Mouse (Mus musculus) heart, adult 2 months (tissue): ENCODE data around the gene Golph3. TPM values are rescaled to one million over a fixed set of nuclear protein-coding genes. Genes with fewer than 3 reads are reported as not detected.

ENCODE experiments used
- DNase-seq, 2 experiments: peaks; one replicate each; pipeline ENCODE4 v3.0.0; 2021
- H3K27ac ChIP-seq: fragments of 200-600 bp; 2 replicates; pipeline ENCODE4 v1.8.1; 2022
- H3K27me3 ChIP-seq: fragments of 200-500 bp; 2 replicates; pipeline ENCODE4 v1.6.1; 2012; ENCODE audit warnings: mild to moderate bottlenecking, low read length, inconsistent platforms, mixed read lengths; ENCODE audit not compliant: control insufficient read depth, insufficient read depth
- H3K36me3 ChIP-seq: fragments of 200-500 bp; 2 replicates; pipeline ENCODE4 v1.6.1; 2012; ENCODE audit warnings: low read length, inconsistent platforms; ENCODE audit not compliant: control insufficient read depth, insufficient read depth
- H3K4me1 ChIP-seq: fragments of 200-500 bp; 2 replicates; pipeline ENCODE4 v1.6.1; 2011; ENCODE audit warnings: low read length; ENCODE audit not compliant: control insufficient read depth, insufficient read depth
- H3K4me3 ChIP-seq: fragments of 200-600 bp; 2 replicates; pipeline ENCODE4 v1.8.1; 2022
- H3K79me2 ChIP-seq: fragments of 200-500 bp; replicated peaks from 2 replicates; pipeline ENCODE4 v1.6.1; 2012; ENCODE audit warnings: mild to moderate bottlenecking, inconsistent platforms, low read length, moderate library complexity, mixed read lengths; ENCODE audit not compliant: control insufficient read depth, insufficient read depth
- H3K9ac ChIP-seq: fragments of 200-500 bp; 2 replicates; pipeline ENCODE4 v1.6.1; 2012; ENCODE audit warnings: low read depth, mild to moderate bottlenecking, control low read depth, inconsistent platforms, low read length, mixed read lengths
- CTCF ChIP-seq: fragments of 200-600 bp; IDR thresholded peaks from 2 replicates; pipeline ENCODE4 v1.8.1; 2022; ENCODE audit warnings: antibody characterized with exemption, mild to moderate bottlenecking, moderate library complexity
- EP300 ChIP-seq: fragments of 200-500 bp; IDR thresholded peaks from 2 replicates; pipeline ENCODE4 v1.6.1; 2011; ENCODE audit warnings: low read depth, low read length, control low read depth; ENCODE audit not compliant: insufficient read depth
- POLR2A ChIP-seq: fragments of 200-500 bp; IDR thresholded peaks from 2 replicates; pipeline ENCODE4 v1.6.1; 2011; ENCODE audit warnings: mild to moderate bottlenecking, low read depth, low read length, control low read depth; ENCODE audit not compliant: insufficient read depth
- WGBS: fragments of 180-500 bp; shearing (Covaris S2); methylation state at CpG from one replicate; pipeline ENCODE4 v1.1.7; 2018; 5-methylcytosine and 5-hydroxymethylcytosine counted together
- intact Hi-C: fragments of 180-260 bp; cut with DNase I; formaldehyde crosslinking; loops from one replicate; pipeline ENCODE4 v1.15.1; 2025
- polyA plus RNA-seq: library from polyadenylated mRNA; depleted of rRNA; stranded (reverse); fragments of >200 nt; gene quantifications from 2 replicates; pipeline ENCODE4 v1.2.3, GENCODE M21; 2012
- total RNA-seq, 2 experiments: library from RNA; stranded (reverse); gene quantifications; 2 replicates each; pipeline ENCODE4 v1.2.3; 2021

Gene Golph3
- total and polyA plus RNA-seq, 3 experiments: 48.5 to 88.3 (median 84.4) TPM

DNA sequence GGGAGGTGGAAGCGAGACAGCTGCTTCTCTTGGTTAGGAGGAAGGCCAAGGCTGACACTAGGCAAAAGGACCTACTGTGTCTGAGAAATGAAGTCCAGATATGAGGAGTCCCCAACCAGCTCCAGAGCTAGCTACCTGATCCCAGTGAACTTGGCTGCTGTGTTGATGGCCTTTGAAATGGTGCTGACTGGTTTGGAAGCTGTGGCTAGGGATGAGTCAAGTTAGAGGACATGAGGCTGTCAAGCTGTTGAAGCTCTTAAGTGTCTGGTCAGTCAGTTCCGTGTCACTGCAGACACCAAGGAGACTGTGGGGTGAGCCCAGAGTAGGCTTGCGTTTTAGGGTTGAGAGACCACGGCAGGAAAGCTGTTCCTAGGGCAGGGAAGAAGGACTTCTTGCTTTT lies 13.1 kb downstream of the Golph3 start:
- no peak overlapping the region for H3K9ac ChIP-seq
- peaks cover 21% of the 10 kb centered on the region for H3K4me1 ChIP-seq
- TF ChIP-seq POLR2A (no peak), EP300 (no peak), CTCF (no peak)
- no peaks in the 10 kb centered on the region for H3K27me3 ChIP-seq
- 69% methylated on average over 4 of the region's 4 CpGs for WGBS
- intact Hi-C loops: no loop called here
- no peak for DNase-seq
- H3K36me3 ChIP-seq: peaks cover 16% of the 10 kb centered on the region
- H3K79me2 ChIP-seq: peaks cover 7% of the 10 kb centered on the region
- H3K27ac ChIP-seq: no peak overlapping the region
- no peak overlapping the region for H3K4me3 ChIP-seq

DNA sequence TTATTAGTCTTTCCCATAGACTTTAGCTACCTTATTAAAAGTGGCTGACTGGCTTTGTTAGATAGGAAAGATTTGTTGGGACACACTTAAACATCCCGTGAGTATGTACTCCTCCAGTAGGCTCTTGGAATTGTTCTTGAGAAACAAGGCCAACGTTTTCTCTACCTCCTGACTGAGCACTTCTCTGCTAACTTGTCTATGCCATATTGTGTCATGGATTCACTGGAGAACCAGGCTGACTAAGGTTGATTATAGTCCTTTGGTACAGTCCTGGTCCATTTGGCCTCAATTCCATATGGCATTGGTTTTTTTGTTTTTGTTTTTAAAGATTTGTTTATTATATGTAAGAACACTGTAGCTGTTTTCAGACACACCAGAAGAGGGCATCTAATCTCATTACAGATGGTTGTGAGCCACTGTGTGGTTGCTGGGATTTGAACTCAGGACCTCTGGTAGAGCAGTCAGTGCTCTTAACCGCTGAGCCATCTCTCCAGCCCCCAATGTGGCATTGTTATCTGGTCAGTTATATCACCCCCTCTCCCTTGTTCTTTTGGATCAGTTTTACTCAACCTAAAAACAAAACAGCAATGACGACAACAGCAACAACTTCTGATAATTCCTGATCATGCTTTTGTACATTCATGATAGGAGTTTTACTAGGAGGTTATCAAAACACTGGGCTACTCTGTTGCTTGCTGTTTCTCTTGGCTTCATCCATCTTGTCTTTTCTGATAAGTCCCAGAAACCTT lies 16.0 kb downstream of the Golph3 start:
- TF ChIP-seq EP300 (no peak), POLR2A (no peak), CTCF (no peak)
- peaks cover 16% of the 10 kb centered on the region for H3K4me1 ChIP-seq
- no peak overlapping the region for H3K9ac ChIP-seq
- no peak overlapping the region for H3K4me3 ChIP-seq
- H3K79me2 ChIP-seq: peaks cover 2% of the 10 kb centered on the region
- H3K27me3 ChIP-seq: no peaks in the 10 kb centered on the region
- intact Hi-C loops: no loop called here
- H3K27ac ChIP-seq: no peak overlapping the region
- peaks cover 13% of the 10 kb centered on the region for H3K36me3 ChIP-seq
- no peak for DNase-seq
- WGBS: 44% methylated on average over 4 of the region's 4 CpGs

DNA sequence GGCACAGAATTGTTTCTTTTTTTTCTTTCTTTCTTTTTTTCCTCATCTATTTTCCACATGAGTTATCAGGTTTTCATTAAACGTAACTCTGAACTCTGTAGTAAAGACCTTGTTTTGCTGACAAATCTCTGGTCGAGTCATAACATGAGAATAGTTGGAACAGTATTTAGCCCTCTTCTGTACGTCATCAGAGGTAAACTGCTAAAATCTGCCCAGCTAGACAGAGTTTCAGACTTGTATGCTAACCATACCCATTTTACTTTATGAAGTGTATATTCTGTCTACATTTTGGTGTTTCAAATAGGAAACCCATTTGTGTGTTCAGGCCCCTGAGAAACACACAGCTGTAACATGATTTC lies 16.5 kb downstream of the Golph3 start:
- no peak overlapping the region for H3K4me3 ChIP-seq
- intact Hi-C loops: no loop called here
- DNase-seq: no peak
- H3K27ac ChIP-seq: no peak overlapping the region
- no peak overlapping the region for H3K9ac ChIP-seq
- 49% methylated on average over 3 of the region's 3 CpGs for whole genome bisulfite sequencing
- no peaks in the 10 kb centered on the region for H3K27me3 ChIP-seq
- peaks cover 9% of the 10 kb centered on the region for H3K36me3 ChIP-seq
- peaks cover 16% of the 10 kb centered on the region for H3K4me1 ChIP-seq
- peaks cover 2% of the 10 kb centered on the region for H3K79me2 ChIP-seq
- TF ChIP-seq EP300 (no peak), POLR2A (no peak), CTCF (no peak)

DNA sequence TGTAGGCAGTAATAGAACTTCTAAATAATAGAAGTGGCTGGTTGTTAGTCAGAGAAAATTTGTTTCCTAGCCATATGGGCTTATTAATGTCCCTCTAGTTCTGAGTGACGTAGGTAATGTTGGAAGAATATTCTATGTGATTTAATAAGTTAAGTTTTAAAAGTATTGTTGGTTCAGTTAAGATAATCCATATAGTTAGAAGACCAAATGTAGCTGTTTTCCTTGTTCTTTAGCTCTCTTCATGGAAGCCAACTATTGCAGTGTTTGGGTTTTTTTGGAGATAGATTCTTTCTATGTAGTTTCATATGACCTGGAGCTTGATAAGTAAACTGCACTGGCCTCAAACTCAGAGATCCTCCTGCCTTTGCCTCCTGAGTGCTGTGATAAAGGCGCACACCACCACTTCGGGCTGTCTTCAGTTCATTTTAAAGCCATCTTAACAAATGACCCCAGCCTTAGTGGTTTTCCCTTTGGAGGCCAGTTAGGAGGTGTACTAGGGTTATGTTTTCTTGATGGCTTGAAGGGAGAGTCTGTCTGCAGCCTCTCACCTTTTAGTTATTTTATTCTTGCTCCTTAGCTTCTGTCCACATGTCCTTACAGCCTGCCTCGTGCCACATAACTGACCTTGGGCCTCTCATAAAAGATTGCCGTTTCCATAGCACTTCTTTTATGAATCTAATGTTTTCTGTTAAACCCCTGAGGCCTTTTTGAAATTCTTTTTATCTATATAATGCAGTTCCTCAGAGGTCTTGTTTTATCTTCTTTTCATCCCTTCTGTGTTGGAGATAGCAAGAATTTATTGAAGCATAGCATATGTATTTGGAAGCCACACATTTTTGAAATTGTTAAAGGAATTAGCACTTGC lies 19.5 kb downstream of the Golph3 start:
- peaks cover 2% of the 10 kb centered on the region for H3K79me2 ChIP-seq
- 65% methylated on average over 5 of the region's 5 CpGs for WGBS
- no peak for DNase-seq
- H3K36me3 ChIP-seq: peaks cover 13% of the 10 kb centered on the region
- TF ChIP-seq CTCF (no peak), EP300 (no peak), POLR2A (no peak)
- H3K4me3 ChIP-seq: no peak overlapping the region
- intact Hi-C loops: no loop called here
- peaks cover 5% of the 10 kb centered on the region for H3K4me1 ChIP-seq
- H3K9ac ChIP-seq: no peak overlapping the region
- no peaks in the 10 kb centered on the region for H3K27me3 ChIP-seq
- H3K27ac ChIP-seq: no peak overlapping the region

DNA sequence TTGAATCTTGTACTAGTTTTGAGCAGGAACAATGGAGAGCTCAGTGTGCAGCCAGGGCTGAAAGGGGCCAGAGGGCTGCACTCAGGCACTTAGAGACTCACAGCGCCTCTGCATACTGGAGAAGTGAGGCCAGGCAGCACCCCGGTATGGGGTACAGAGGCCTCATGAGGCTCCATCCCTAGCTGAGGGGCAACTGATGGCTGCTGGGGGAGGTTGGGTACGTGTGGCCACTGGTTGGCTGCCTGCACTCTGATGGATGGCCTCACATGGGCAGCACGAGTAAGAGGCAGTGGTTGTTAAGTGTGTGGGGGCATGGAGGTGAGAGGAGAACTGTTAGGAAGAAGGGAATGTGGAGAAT lies 20.1 kb downstream of the Golph3 start:
- no peak for TF ChIP-seq POLR2A
- intact Hi-C loops: no loop called here

DNA sequence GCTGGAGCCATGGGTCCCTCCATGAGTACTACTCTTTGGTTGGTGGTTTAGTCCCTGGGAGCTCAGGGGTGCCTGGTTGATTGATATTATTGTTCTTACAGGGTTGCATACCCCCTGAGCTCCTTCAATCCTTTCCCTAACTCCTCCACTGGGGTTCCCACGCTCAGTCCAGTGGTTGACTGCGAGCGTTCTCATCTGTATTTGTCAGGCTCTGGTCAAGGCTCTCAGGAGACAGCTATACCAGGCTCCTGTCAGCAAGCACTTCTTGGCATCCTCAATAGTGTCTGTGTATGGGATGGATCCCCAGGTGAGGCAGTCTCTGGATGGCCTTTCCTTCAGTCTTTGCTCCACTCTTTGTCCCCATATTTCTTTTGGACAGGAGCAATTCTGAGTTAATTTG lies 25.7 kb downstream of the Golph3 start:
- H3K27ac ChIP-seq: no peak overlapping the region
- WGBS: 97% methylated on average over 3 of the region's 3 CpGs
- H3K27me3 ChIP-seq: no peaks in the 10 kb centered on the region
- no peak overlapping the region for H3K4me3 ChIP-seq
- TF ChIP-seq CTCF (no peak), POLR2A (no peak)
- H3K4me1 ChIP-seq: no peaks in the 10 kb centered on the region
- intact Hi-C loops: no loop called here
- H3K79me2 ChIP-seq: peaks cover 2% of the 10 kb centered on the region
- no peak for DNase-seq
- no peak overlapping the region for H3K9ac ChIP-seq
- peaks cover 13% of the 10 kb centered on the region for H3K36me3 ChIP-seq

More for the DNA sequence above, 20.1 kb downstream of the Golph3 start:
- H3K4me3 ChIP-seq: no peak overlapping the region
- DNase-seq: no peak
- peaks cover 2% of the 10 kb centered on the region for H3K79me2 ChIP-seq
- H3K36me3 ChIP-seq: peaks cover 13% of the 10 kb centered on the region
- no peak overlapping the region for H3K9ac ChIP-seq
- H3K27me3 ChIP-seq: no peaks in the 10 kb centered on the region
- 69% methylated on average over 4 of the region's 4 CpGs for WGBS
- peaks cover 4% of the 10 kb centered on the region for H3K4me1 ChIP-seq
- H3K27ac ChIP-seq: no peak overlapping the region
